Mouse (Mus musculus) layer of hippocampus, adult 11-12 months (tissue): Measurements from ENCODE around the gene Tnfrsf23.
A peak's percentile ranks its signal among the peaks of the same experiment; 100 is the strongest.
"Not testable (repeated sequence)": the region's sequence is repeated elsewhere in the genome, so short reads cannot be mapped to it uniquely, and the experiment has no call there.

ENCODE experiments used
- DNase-seq: peaks from one replicate; pipeline ENCODE4 v3.0.0; 2022; ENCODE audit warnings: low spot score

The Tnfrsf23 gene

DNA sequence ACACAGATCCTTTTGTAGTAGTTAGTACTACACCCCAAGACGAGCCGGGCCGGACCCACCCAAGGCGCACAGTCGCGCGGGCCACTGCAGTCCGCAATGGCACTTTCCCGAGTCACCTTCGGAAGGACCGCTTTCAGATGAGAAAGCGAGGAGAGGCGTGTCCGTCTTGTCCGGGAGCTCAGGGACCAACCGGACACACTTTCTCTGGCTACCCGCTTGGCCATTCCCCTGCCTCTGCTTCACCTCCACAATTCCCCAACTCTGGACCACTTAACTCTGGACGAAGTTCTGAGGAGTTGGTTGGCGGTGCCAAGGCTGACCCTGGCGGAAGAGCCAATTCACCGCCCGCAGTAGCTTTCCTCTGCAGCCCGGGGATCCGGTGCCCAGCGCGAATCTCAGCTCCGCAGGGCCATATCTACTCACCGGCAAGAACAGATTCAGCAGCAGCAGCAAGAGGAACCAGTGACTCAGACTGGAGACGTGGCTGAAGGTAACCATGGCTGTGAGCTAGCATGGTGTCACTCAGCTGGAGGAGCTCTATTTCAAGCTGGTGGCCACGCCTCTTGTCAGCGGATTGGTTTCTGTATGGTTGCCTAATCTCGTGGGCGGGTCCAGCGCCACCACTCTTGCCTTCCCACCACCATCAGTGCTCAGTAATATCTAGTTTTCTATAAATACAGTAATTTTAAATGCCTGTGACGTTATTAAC is at the start of gene Tnfrsf23:
Gene Tnfrsf23, minus strand, starts transcription at position 514 of the 709 bp plus-strand sequence.
- peak; percentile 78 for DNase-seq

DNA sequence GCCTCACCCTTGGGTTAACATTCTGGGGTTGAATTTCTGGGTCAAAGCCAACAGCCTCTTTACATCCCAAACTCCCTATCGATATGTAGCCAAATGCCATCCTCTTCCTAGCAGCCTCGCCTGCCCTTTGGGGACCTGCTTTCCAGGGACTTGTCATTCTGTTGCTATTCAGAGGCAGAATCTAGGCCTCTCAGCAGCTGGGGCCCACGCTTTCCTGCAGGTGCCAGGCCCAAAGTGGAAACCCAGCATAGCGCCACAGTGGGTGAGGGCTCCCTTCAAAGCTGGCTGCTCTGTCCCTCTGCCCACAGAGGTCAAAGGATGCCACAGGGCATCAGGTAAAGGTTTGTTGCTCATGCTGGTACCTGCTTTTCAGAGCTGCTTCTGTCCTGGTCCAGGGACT is 48.1 kb upstream of the Tnfrsf23 start:
- DNase-seq = no peak

DNA sequence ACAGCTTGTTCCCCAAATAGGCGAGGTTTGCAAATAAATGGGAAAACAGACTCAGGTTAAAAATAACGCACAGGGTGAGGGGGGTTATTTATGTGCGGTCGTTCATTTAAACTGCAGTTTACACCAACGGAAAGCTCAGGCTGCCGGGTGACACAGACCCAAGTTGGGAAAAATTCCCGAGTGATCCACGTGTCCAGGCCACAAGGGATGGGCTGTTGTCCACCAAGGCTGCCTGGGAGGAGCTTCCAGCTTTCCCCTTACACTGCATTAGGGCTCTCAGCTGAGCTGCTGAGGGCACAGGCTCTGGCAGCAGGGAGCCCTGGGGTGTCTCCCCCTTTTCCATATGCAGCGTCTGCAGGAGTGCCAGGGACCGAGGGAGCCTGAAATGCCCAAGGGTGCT is 44.2 kb upstream of the Tnfrsf23 start:
- no peak for DNase-seq

DNA sequence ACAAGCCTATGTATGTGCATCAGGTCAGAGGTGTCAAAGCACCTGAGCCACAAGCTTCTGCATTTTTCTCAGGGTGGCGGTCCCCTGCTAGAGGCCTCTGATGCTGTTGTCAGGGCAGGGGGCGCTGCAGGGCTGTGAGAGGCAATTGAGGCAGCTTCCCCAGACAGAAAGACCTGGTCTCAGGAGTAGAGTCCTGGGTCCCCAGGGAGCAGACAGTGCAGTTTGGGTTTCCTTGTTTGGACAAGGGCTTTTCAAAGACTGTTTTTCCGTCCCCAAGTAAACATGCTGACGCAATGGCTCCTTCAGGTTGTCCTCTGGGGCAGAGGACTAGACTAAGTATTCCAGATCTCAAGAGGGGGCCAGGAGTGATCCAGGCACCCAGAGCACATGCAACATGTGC is 40.7 kb upstream of the Tnfrsf23 start:
- no peak for DNase-seq

DNA sequence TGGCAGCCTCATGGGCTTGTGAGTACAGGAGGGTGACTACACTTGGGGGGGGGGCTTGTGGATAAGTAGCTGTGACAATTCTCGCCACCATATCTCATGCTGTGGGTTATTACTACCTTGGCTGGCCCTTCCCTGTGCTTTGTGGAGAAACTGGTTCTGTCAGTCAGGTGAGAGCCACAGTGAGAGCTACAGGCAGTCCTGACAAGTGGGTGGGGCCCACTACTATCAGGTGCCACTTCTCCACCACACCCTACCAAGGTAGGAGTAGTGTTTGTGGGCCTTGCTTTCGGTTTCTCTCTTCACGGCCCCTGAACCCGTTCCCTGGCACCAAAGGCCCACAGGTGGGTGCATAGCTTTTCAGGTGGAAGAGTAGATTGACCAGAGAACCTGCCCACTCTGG is 38.2 kb upstream of the Tnfrsf23 start:
- DNase-seq = no peak

DNA sequence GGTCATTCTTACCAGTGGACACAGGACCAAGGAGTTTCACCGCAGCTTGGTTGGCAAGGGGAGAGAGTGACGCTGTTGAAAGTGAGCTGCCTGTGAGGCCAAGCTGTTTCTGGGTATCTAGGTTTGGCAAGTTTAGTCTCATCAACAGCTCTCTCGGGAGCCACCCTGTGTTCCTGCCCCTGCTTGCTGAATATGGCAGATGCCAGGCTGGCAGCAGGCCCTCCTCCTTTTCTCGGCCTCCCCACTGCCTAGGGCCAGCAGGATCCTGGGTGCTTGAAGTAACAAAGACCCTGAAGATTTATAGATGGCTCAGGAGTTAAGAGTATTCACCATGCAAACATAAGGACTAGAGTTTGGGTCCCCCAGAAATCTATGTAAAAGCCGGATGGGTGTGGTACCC is 37.0 kb upstream of the Tnfrsf23 start:
- peak; percentile 48 for DNase-seq

DNA sequence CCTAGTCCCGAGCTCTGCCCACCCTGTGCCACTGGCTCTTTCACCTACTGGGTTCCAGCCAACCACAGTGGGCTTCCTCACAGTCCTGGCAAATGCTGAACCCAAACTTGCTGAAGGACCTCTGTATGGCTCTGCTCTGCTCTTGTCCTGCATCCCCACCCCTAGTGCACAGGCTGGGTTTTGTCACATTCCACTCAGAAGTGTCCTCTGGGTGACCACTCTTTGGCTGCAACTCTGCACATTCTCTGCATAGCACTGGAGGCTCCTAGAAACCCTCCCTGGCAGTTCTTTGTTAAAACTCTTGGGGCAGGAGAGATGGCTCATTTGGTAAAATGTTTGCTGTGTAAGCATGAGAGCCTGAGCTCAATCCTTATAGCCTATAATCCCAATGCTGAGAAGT is 32.1 kb upstream of the Tnfrsf23 start:
- no peak for DNase-seq

DNA sequence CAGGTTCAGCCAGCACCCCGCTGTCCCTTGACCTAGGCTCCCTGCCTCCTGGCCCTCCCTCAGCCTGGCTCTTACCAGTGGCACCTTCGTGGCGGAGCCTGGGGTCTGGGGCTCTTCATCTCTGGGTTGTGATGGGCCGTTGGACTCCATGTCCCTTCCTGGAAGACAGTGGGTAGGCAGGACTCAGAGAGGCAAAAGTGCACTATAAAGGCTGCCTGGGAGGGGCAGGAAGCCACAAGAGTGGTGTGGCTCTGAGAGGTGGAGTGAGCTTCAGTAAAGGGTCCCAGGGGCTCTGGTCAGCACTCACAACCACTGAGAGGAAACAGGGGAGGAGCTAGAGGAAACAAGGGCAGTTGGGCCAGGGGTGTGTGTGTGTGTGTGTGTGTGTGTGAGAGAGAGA is 27.7 kb upstream of the Tnfrsf23 start:
- no peak for DNase-seq

DNA sequence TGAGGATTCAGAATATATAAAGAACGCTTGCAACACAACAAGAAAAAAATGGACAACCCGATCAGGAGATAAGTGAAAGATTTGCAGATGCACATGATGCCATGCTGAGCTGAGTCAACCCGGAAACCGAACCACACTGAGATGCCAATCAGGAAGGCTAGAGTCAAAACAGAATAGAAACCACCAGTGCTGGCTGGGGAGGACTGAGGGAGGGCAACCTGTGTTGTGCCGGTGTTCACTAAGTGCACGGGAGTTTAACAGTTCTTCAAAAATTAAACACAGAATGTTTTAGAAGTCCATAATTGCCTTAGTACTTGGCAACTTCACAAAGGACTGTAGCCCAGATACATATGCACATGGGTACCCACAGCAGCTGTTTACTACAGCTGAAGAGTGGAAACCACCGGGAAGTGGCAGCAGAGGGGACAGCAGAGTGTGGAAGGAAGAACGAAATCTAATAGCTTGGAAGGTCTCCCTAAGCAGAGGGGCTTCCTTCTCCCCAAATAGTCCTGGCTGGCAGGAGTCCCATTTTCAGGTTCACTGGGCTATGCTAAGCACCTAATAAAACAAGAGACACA is 27.2 kb upstream of the Tnfrsf23 start:
- DNase-seq = no peak

DNA sequence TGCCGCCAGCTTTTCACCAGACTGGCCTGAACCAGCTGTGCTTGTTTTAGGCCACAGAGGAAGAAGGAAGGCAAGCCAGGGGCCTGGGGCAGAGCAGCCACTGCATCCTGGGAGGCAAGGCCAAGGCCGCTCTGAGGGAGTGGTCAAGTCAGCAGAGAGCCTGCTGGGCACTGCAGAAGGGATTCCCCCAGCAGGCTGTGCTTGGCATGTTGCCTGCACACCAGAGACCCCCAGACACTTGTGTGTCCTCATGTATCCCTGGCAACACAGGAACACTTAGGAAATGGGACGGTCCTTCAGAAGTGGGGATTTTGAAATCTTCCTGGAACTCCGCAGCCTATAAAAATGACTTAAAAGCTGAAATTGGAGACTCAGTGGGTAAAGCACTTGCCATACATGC is 26.4 kb upstream of the Tnfrsf23 start:
- DNase-seq = no peak

DNA sequence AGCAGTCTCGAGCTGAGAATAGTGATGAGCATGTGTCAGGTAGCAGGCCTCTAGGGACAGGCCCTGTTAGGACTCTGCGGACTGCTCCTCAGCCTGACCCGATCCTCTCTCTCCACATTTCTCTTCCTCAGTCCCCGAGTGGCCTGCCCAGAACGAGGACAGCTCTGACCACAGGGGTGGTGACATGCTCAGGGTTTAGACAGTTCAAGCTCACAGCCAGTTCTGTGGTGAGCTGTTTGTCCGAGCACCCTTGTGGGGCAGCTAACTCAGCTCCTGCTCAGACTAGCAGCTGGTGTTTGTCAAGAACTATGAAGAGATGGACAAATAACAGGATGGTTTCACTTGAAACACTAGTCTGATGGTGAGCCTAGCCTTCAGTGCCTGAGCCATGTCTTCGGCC is 25.7 kb upstream of the Tnfrsf23 start:
- DNase-seq = no peak

DNA sequence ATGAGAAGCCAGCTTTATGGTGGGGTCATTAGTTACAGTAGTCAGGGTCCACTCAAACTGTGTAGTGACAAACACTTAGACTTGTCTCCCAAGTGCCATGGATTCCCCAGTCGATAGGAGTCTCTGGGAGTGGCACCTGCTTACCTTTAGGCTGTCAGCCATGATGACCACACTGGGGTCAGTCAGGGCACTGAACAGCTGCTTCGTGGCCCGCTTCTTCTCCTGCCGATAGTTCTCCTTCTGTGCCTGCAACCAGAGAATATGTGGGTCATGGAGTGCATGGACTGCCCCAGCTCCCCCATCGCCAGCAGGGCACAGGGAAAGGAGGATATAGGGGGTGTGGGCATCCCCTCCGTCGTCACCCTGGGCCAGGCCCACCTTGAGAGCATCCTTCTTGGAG is 23.7 kb upstream of the Tnfrsf23 start:
- no peak for DNase-seq

DNA sequence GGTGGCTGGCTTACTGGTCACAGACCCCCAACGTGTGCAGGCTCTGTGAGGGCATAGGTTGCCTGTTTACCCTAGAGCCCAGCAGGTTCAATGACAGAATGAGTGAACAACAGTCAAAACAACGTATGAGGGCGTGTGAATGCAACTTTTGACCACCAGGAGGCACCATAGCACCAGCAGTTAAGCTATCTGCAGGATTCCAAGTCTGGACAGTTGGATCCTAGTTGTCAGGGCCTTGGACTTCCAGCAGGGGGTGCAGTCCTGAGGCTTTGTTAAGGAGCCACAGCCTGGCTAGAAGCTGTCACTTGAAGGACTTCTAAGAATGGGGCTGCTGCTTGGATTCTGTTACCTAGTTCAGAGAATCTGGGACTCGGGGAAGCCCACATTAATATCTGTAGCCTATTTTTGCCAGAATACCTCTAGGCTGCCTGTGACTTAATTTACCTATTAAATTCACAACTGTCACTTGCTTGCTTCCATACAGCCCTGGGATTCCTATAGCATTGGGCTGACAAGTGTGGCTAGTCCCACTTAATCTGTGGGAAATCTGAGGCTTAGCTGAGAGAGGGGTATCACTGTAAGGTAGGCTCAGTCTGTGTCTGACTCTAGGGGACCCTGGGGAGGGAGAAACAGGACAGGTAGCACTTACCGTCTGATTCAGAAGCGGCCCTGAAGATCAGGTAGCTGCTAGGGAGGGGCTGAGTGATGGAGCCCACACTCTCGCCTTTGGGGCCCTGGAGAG is 21.2 kb upstream of the Tnfrsf23 start:
- DNase-seq = peak; percentile 95

DNA sequence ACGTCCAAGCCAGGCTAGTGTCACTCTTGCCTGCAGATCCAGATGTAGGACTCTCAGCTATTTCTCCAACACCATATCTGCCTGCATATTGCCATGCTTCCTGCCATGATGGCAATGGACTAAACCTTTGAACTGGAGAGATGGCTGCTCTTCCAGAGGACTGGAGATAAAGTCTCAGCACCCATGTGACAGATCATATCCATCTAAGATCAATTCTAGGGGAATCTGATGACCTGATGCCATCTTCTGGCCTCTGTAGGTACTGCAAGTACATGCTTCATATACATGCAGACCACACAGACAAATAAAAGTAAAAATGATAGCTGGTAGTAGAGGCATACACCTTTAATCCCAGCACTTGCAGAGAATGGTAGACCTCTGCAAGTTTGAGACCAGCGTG is 10.5 kb upstream of the Tnfrsf23 start:
- DNase-seq = peak; percentile 45

DNA sequence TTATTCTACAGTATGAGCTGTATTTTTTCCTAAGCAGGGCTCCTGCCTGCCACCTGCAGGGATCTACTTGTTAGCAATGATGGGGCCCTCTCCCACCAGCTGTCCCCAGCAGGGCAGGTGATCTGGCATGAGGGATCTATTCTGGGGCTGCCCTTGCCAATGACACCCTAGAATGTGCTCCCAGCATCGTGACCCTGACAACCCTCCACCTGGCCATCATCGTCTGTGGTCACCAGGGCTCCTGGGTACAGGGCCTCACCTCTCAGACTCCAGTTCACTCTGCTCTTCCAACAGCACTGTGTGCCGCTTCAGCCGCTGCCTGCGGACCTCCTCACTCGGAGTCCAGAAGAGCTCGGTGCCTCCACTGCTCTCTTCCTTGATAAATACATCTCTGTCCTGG is 8.9 kb upstream of the Tnfrsf23 start:
- no peak for DNase-seq

DNA sequence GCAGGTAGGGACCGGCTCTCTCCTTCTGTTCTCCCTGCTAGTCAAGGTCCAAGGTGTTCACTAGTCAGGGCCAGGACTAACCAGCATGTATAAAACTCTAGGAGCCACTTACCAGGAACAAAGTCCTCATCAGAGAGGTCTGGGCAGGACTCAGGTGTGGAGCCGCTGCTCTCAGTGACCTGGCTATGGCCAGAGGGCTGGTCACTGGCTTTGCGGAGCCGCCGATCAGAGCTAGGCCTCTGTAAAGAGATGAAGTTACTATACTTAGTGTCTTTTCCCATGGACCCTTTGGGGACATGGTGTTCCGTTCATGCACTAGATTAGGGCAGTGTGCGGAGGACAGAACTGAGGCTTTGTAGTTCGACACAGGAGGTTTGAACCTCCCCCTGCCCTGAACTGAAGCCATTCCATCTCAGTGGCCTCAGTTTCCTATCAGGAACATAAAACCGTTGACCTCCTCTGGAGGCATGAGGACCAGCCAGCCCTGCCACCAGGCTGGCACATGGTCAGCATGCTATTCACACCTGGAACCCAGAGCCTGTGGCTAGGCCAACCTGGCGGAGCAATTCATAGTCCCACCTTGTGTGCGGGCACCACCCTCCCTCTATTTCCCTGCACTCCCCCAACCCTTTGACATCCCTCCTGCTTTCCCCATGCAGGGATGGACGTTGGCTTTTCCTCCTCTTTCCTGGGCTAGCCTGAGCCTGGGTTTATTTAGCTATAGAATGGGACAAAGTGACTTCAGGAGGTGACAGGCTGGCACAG is 7.3 kb upstream of the Tnfrsf23 start:
- DNase-seq = no peak

DNA sequence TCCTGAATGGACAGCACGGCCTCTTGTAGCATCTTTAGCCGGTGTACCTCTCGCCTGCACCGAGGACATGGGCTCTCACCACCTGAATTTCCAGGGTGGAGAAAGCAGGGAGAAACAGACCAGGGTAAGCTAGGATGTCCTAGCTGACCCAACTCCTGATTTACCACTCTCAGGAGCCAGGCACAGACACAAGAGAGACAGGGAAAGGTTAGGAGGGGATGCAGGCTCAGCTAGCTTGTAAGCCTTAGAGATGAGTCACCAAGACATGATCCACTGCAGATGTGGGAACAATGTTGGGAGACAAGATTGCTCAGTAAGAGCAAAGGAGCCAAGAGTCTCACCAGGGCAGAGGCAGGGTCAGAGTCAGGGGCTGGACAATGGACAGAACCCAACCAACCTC is 6.2 kb upstream of the Tnfrsf23 start:
- DNase-seq = no peak

DNA sequence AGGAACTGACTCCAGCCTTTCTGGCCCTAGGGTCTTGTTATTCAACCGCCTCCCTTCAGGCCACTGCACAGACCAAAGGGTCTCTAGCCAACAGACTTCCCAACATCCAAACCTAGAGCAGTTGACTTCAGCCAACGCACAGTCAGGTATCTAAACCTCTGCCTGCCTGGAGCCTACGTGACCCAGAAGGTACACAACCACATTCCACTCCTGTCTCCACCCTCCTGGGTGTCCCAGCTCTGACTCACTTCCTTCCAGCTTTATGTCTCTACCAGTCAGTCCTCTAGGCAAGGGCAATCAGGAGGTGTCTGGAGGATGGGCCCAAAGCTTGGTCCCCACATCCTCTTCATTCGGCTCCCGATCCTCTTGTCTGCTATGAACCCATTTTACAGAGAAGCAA is 5.5 kb upstream of the Tnfrsf23 start:
- DNase-seq = no peak

DNA sequence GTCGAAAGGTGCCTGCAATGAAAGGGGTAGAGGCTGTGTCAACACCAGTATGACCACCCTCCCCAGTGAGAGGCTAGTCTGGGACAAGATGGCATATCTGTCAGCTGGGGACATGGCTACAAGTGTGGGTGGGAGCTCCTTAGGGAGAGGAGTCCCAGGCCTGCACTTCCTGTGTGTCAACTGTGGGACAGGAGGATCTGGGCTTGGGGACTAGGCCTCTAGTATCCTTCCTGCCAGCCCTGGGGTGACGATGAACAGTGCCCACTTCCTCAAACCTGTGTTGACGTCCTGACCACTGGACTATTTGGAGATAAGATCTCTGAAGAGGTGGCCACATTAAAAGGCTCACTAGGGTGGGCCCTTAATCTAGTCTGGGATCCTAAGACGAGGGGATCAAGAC is 4.3 kb upstream of the Tnfrsf23 start:
- DNase-seq = no peak

DNA sequence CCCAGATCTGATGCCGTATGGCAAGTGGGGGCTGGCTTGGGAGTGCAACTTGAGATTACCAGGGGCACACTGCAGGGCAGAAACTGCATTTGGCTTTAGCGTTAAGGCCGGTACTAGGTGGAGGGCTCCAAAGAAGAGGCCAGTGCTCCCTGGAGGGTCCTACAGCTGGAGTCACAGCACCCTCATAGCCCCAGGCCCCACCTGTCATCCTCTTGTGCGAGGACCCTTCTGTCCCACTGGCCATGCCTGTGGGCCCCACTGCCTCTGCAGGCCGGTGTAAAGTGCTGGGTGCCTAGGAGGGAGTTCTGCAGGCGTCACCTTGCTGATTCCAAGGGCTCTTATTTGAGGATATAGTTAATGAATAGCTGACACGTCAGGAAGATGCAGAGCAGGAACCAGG is 3.8 kb upstream of the Tnfrsf23 start:
- no peak for DNase-seq

DNA sequence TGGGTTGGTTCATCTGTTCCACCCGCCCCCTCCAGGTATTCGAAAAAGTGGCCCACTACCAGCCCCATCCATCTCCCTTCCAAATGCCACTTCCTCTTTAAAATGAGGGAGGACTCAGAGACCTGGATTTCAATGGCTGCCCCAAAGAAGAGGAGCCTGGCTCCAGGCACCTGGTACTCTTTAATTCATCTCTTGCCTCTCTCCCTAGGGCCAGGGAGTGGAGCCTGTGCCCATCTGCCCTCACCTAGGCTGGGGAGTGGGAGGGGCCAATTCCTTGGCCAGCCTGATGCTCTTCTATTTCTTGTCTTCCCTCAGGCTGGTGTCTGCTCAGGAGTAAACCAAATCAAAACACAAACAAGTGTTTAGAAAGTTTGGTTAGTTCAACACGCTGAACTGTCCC is 1.0 kb upstream of the Tnfrsf23 start:
- DNase-seq = not testable (repeated sequence)

DNA sequence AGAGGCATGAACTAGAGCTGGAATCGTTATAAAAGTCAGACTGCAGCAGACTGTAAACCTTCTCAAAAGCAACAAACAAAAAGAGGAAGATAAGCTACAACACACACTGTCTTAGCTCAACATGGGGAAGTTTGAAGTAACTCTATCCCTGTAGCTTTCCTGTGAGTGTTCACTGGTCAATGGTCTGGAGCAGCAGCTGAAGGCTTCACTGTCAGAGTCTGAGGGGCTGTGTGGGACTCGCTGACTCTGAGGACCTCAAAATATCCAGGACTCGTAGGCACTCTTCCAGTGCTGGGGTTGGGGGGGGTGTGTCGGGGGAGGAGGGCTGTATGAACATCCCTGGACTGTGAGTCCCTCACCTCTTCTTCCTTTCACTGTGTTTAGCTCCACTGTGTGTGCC is 519 bp upstream of the Tnfrsf23 start:
- DNase-seq = not testable (repeated sequence)

DNA sequence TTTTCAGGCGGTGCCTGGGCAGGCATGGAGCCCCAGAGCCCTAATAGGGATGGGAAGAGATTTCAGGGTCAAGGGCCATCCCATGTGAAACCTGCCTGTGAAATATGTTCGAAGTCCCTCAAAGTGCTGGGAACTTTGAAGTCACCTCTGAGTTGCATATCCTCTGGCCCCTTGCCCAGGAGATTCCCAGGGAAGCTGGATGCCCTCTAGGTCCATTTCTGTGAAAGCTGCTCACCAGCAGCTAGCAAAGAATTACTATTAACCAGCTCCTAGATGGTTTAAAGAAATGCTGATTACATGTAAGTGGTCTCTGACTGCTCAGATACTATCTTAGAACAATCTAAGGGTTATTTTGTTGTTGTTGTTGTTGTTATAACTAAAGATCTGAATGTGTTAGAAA is 1.1 kb downstream of the Tnfrsf23 start:
- DNase-seq = not testable (repeated sequence)
